Mouse (Mus musculus): ENCODE results near the gene Slc25a21.

Gene Slc25a21

DNA sequence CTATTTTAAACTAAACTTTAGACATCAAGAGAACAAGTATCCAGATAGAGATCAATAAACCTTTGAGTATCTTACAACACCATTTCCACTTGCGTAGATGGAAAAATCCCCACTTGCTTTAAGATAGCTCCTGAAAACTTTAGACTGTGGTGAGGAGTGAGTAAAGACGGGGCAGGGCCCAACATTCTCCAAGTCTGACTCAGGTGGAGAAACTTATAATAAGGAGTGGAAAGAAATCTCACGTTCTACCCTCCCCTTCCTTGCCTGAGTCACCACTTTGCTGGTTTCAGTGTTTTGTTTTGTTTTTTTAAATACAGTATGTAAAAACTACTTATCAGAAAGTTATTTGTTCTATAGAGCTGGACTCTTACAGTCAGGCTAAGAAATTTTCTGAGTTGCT, 417.7 kb downstream of the Slc25a21 start:
- in situ Hi-C loops (cut with MseI, MboI), result no loop called here

DNA sequence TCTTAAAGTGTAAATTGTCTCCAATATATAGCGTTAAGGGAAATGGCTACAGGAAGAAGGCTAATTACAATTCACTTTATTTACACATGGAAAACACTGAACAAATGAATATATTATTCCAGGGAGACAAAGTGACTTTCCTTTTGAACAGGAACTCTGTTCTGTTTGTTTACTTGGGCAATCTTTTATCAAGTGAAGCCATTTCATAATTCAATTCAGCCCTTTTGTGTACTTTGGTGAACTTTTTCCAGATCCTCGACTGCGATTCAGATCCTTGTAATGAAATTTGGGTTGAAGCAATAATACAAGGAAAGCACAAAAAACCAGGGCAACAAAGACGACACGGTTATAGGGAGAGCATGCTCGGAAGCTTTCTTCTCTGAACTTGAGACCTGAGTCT, 423.3 kb downstream of the Slc25a21 start:
- in situ Hi-C loops (cut with MseI, MboI), result no loop called here

- in situ Hi-C loops (cut with MseI, MboI), result no loop called here
These were observed 427.9 kb downstream of the Slc25a21 start for GRCm38 (mm10) chr12:56769421-56769820.

DNA sequence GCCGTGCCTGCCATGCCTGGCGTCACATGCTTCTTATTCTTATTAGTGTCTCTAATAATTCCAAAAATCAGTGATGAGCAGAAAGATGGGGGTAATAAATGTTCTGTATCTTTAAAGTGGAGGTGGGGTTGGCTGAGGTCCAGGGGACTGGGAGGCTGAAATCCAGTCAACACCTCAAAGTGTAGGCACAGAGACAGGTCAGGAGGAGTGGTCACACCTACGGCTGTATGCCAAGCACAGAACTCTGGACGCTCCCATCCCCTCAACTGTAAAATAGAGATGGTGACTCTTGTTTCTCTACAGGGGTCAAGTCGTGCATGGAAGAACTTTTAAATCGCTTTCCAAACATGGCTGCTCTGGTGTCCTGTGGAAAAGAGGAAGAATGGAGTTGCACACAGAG, 429.8 kb downstream of the Slc25a21 start:
- in situ Hi-C loops (cut with MseI, MboI), result no loop called here

- in situ Hi-C loops (cut with MseI, MboI), result no loop called here
These were observed 460.2 kb downstream of the Slc25a21 start for GRCm38 (mm10) chr12:56737104-56737503.

GRCm38 (mm10) chr12:56727631-56728030, 469.6 kb downstream of the Slc25a21 start:
- in situ Hi-C loops (cut with MseI, MboI), result no loop called here

- in situ Hi-C loops (cut with MseI, MboI), result no loop called here
These were observed 478.6 kb downstream of the Slc25a21 start for GRCm38 (mm10) chr12:56718707-56719051.

- in situ Hi-C loops (cut with MseI, MboI), result no loop called here
These were observed 479.1 kb downstream of the Slc25a21 start for GRCm38 (mm10) chr12:56717971-56718706.

DNA sequence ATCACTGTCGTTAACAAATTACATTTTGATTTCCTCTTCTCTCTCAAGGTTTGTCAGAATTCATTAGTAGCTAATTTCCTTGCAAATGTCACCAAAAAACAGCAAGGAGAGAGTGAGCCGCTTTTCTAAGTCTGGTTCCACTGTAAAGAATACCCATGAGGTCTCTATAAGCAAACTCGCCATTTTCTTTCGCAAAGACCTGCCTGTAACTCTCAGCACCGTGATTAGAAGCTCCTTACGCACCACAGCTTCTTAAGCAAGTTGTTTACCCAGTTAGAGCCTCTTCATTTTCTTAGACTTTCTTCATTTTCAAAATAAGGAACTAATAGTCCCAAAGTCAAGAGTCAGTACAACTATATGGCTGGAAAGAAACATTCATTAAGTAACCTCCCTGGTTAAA, 496.3 kb downstream of the Slc25a21 start:
- in situ Hi-C loops (cut with MseI, MboI), result no loop called here

GRCm38 (mm10) chr12:56699915-56700900, 497.1 kb downstream of the Slc25a21 start:
- in situ Hi-C loops (cut with MseI, MboI), result no loop called here

GRCm38 (mm10) chr12:56699351-56699750, 497.9 kb downstream of the Slc25a21 start:
- in situ Hi-C loops (cut with MseI, MboI), result no loop called here

DNA sequence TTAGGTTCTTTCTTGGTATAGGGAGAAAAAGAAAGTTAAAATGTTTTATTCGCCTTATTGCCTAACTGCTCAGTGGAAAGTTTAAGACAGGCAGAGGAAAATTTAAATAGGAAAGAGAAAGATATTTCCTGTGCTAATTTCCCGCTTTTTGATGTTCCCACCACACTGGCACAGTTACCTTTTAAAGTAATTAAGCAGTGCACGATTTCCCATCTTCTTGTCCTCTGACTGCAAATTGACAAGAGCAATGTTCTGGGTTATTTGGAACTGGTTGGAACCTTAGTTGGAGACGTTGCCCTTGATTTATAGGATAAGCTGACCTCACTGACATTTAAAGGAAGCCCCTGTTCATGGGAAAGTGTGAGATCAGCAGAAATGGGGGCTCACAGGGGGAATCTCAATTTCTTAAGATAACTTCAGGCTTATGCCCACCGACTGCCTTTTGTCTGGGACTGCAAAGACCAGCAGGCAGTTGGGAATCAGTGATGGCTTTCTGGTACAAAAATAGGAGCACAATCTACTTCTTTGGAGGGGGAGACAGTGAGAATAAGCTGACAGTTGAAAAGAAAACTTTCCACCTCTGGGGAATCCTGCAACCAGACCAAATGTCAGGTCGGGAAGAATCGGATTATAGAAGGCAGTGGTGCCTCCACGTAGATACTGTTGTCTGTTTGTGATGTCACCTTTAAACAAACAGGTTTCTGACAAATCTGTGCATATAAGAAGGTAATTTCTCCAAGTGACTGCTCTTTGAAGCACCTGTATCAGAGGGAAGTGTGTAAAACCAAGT, 498.9 kb downstream of the Slc25a21 start:
- in situ Hi-C loops (cut with MseI, MboI), result no loop called here

DNA sequence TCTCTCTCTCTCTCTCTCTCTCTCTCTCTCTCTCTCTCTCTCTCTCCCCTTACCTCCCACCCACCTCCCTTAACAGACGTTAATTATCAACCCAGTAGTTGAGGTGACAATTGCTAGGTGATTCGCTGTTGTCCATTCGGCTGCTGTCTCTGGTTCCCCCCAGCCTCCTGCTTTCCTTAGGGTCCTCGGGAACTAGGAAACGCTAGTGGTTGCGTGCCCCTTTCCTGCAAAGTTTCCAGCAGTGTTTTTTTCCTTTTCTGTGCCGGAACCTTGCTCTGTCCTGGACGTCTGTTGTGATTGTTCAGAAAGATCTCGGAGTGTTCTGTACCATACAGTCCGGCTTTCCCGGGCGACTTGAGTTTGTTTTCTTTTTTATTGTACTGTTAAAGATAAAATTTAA, 499.5 kb downstream of the Slc25a21 start:
- in situ Hi-C loops (cut with MseI, MboI), result no loop called here

- in situ Hi-C loops (cut with MseI, MboI), result no loop called here
These were observed 500.1 kb downstream of the Slc25a21 start for GRCm38 (mm10) chr12:56697011-56697740.

- in situ Hi-C loops (cut with MseI, MboI), result no loop called here
These were observed 500.9 kb downstream of the Slc25a21 start for GRCm38 (mm10) chr12:56696174-56697010.

DNA sequence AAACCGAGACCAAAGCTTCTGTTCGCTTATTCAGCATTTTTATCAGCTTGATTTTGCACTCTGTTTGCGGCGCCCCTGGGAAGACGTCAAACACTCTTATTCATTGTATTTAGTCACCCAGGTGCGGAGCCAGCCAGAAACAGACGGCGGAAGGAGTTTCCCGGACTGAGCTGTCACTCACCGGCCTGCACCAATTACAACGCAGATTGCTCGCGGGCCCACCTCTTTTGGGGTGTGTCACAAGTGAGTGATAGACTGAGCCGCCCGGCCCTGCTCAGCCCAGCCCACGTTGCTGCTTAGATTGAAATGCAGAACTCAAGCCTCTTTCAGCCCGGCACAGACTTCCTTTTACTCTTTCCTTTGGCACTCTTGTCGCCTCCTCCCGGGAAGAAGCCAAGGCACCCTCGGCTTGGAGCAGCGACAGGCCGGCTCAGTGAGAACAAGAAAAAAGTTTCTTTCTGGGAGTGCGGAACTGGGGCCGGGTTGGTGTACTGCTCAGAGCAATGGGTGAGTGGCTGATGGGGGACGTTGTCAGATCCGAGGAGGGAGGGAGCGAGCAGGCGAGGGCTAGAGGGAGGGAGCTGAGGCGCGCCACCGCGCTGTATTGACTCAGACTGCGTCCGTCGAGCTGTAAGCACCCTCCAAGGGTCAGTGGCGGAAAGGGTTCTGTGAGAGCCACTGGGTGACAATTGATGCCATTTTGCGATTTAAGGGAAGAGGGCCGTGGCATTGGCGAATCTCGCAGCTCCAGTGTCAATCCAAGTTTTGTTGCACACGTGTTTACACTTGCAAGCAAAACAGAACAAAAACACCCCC, 501.7 kb downstream of the Slc25a21 start:
- in situ Hi-C loops (cut with MseI, MboI), result no loop called here

GRCm38 (mm10) chr12:56694936-56695335, 502.3 kb downstream of the Slc25a21 start:
- in situ Hi-C loops (cut with MseI, MboI), result no loop called here

GRCm38 (mm10) chr12:56694361-56694760, 502.9 kb downstream of the Slc25a21 start:
- in situ Hi-C loops (cut with MseI, MboI), result no loop called here

DNA sequence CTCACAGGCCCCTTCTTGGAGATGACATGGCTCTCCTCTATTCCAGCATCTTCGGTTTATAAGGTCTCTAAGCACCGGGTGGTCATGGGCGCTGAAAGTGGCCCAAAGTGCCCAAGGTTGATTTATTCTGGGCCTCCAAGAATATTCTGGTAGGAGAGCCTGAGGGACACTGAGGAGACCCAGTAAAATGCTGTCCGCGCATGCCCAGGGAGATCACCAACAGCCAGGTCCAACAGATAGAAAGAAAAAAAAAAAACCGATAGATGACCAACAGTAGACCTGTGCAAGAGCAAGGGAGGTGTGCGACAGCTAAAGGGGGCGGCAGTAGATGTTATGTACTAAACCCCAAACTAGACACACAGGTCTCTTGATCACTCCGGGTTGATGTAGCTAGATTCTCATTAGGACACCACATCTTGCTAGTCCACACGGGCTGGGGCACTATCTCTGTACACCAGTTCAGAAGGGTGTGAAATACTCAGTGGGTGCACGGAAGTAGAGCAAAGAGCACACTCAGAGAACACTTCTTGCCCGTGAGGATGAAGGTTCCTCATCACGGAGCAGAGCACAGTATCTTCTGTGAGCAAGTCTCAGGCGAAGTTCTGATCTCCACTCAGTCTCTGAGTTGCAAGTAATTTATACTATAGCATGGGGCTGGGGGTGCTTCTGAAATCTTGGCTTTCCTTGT, 503.7 kb downstream of the Slc25a21 start:
- in situ Hi-C loops (cut with MseI, MboI), result no loop called here

Data from mouse trophoblast stem cell (cell line).